Mouse (Mus musculus): ENCODE results near the gene Tbx2.
A peak's percentile ranks its signal among the peaks of the same experiment; 100 is the strongest.

Tbx2 gene

DNA sequence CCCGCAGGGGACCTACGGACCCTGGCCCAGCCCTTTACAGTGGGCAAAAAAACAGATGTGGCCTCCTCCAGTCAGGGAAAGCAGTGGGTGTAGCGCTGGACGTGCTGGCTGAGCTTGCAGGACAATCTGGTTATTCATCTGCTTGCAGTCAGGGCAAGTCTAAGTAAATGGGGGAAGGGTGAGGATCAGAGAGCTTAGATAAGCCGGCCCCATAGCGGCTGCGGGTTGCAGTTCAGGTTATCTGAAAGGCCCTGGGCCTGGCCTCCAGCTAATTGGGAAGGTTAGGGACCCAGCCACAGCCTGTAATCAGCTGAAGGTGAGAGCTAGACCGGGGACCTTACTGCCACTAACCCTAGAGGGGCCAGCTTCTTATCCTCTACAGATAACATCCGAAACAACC, 5.0 kb upstream of the Tbx2 start:
- DNase-seq = peak; percentile 80

GRCm38 (mm10) chr11:85828691-85829519, 3.4 kb upstream of the Tbx2 start:
- DNase-seq = no peak

GRCm38 (mm10) chr11:85829520-85830440, 2.6 kb upstream of the Tbx2 start:
- no peak for DNase-seq

DNA sequence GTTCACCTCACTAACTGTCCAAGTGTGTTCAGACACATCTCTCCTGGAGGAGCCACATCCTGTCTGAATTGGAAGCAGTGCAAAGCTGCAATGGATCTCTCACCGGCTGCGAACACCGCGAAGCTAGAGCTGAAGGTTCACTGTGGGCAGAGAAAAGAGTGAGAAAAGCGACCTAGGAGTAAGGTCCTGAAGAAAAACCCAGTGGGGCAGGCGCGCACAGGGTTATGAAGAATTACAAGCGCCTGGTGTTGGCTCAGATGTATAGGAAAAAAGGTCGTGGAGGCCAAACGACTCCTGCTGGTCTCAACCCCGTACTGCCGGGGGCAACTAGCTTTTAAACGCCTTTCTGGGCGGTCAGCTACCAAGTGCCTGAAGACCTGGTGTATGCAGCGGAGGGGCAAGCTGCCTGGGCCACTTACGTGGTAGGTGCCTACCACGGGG, 1.4 kb upstream of the Tbx2 start:
- no peak for DNase-seq

GRCm38 (mm10) chr11:85831656-85832230, 608 bp upstream of the Tbx2 start:
- no peak for DNase-seq

GRCm38 (mm10) chr11:85833081-85833521, 750 bp downstream of the Tbx2 start:
- no peak for DNase-seq

DNA sequence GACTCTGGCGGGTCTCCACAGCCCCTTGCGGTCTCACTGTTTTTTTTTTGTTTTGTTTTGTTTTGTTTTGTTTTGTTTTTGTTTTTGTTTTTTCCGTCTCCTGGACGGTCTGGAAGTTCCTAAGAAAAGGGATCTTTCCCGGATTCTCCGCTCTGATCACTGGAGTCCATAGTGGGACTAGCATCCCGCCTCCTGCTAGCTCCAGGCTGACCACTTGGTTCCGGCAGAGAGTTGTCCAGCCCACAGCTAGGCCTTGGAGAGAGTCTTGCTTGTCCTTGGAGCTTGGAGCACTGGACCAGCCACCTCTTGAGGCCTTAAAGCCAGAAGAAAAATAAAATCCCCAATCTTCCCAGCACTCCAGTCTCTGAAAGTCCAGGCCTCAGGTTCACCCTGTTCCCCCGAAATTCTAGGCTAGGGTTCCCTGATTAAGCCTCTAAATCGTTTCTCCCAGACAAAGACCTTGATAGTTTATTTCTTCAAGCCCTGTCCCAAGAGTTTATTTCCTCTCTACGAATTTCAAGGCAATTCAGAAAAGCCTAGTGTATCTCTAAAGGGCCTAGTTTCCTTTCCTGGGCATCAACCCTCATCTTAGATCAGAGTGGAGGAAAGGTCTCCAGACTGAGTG, 1.5 kb downstream of the Tbx2 start:
- DNase-seq = no peak

DNA sequence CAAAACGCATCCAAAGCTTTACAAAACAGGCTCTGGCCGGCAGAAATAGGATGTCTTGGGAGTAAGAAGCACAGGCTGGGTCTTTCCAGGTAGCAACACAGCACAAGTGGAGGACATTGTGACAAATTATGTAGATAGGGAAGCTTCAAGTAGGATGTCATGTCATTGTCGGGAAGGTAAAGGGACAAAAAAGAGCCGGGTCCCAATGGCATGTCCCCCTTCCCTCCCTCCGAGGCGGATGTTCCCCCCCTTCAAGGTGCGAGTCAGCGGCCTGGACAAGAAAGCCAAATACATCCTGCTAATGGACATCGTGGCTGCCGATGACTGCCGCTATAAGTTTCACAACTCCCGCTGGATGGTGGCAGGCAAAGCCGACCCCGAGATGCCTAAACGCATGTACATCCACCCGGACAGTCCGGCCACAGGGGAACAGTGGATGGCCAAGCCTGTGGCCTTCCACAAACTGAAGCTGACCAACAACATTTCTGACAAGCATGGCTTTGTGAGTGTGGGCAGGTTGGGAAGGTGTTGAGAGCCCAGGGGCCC, 2.1 kb downstream of the Tbx2 start:
- DNase-seq = peak; percentile 32

GRCm38 (mm10) chr11:85835001-85835752, 2.8 kb downstream of the Tbx2 start:
- peak; percentile 19 for DNase-seq

DNA sequence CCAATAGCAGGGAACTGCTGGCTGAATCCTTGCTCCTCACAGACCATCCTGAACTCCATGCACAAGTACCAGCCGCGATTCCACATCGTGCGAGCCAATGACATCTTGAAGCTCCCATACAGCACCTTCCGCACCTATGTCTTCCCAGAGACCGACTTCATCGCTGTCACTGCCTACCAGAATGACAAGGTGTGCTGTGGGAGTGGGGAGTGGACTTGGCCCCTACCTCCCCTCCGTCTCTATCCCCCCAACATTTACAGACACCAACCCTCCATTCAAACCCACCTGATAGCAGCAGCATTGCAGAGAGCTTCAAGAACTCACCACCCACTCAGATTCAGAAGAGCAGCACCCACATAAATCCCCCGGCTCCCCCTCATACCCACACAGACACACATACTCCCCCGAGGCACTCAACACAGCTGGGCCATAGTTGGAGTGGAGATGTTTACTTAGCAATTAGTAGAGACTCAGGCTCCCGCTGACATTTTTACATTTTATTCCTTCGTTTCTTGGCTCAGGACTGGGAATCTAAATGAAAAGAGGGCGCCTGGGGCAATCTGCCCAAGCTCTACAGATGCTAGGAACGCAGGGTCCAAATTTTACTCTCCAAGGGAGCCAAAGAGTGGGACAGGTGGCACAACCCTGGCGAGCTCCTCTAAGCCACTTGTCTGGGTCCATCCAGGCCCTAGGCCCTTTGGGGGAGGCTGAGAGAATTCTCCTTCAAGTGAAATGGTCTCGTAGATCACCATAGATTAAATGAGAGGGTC, 3.6 kb downstream of the Tbx2 start:
- DNase-seq = peak; percentile 22

DNA sequence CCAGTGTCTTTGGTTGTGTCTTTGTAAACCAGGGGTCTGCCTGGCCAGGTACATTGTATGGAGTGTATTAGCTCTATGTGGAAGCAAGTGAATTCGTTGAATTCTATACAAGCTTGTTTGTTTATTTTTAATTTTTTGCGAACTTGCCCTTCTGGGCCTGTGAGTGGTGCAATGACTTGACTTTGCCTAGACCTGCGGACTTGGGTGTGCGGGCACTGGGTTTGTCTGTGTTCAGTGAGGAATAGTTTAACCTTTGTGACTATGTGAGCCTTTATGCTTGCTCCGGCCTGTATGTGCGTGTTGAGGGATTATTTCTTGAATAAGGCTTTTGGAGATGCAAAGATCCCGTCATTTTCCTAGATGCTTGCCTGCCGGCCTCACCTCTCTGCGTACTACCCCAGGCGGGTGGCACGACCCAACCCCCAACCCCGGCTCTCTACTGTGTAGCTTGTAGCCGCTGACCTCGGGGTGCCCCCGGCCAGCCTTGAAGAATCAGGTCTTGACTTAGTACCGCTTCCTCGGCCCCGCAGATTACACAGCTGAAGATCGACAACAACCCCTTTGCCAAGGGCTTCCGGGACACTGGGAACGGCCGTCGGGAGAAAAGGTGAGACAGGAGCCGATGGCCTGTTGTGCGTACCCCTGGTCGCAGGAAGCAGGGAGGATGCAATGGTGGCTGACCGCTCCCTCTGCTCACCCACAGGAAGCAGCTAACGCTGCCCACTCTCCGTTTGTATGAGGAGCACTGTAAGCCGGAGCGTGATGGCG, 4.4 kb downstream of the Tbx2 start:
- peak; percentile 28 for DNase-seq

- no peak for DNase-seq
These were observed 4.9 kb downstream of the Tbx2 start for GRCm38 (mm10) chr11:85837291-85837647.

- no peak for DNase-seq
These were observed 5.5 kb downstream of the Tbx2 start for GRCm38 (mm10) chr11:85837648-85838423.

DNA sequence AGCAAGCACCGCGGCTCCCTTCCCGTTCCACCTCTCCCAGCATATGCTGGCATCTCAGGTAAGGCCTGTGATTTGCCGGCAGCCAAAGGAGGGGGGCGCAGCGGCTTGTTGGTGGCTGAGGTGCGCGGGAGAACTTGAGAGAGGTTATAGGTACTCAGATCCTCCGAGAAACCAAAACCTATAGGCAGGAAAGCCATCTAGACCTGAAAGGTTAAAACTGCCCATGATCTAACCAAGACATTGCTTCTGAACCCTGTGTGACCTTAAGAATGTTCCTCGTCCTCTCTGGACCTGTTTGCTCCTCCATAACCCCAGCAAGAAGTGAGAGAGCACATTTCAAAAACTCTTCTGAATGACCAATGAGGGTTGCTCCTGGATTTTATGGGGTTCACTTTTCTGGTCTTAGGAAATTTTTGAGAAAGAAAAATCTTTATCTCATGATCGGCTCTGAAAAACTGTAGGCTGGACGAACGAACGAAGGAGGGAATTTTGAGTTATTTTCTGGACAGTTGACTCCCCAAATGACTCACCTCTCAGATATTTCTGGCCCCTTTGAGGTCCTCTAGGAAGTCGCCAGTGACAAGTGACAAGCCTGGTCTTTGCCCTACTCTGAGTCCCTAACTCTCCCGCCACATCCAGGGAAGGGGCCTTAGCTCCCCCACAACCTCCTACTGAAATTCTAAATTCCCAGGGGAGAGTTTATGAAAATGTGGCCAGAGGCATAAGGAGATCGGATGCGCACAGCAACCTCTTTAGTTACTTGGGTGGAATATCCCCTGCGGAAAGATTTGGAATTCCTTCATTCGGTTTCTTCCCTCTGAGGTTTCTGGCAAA, 6.3 kb downstream of the Tbx2 start:
- DNase-seq = no peak

GRCm38 (mm10) chr11:85839258-85840030, 7.1 kb downstream of the Tbx2 start:
- no peak for DNase-seq

- DNase-seq = no peak
These were observed 7.9 kb downstream of the Tbx2 start for GRCm38 (mm10) chr11:85840031-85840802.

GRCm38 (mm10) chr11:85840803-85841145, 8.4 kb downstream of the Tbx2 start:
- no peak for DNase-seq

Measured in kidney, adult 9 months (tissue).